ENCODE assay signal across 8 mouse cellular contexts in the genomic region with DNA sequence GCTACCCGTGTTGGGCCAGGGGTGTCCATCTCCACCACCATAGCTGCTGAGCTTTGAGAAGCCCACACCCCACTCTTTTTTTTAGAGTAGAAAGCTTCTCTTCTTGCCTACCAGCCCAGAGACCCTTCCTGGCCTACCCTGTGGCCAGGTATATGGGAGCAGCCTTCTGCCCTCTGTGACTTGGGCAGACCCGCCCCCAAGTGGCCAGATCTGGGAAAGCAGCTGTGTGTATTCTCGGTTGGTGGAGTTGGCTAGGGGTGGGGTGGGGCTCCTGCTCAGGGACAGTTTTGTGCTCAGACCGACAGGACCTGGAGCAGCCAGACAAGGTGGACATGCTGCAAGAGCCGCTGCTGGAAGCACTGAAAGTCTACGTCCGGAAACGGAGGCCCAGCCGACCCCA. TPM values are rescaled to one million over a fixed set of nuclear protein-coding genes. Genes with fewer than 3 reads are reported as not detected.
A peak's percentile ranks its signal among the peaks of the same experiment; 100 is the strongest.
DNase-seq lines count a peak whose midpoint lies in the region; ATAC-seq and TF ChIP-seq lines count a peak whose summit lies in the region.

No protein-coding gene starts in this region.

- no peak overlapping the region for H3K4me3 ChIP-seq in forebrain, embryonic 14.5 days (ENCODE audit: low read depth, low read length)
- no peak overlapping the region for H3K4me3 ChIP-seq in hindbrain, embryonic 14.5 days (replicated peaks; ENCODE audit: low read length)
- no peak overlapping the region for H3K4me3 ChIP-seq in limb, embryonic 12.5 days (replicated peaks)
- no peak overlapping the region for H3K4me3 ChIP-seq in stomach, postnatal 0 days (ENCODE audit: low read depth, low read length)

- peak; percentile 93 for TF ChIP-seq CTCF in stomach, postnatal 0 days (IDR thresholded peaks at IDR 0.05; ENCODE audit: low read depth)

- H3K4me1 ChIP-seq in forebrain, embryonic 14.5 days (ENCODE audit: control insufficient read depth, insufficient read depth, low read length): peaks cover 43% of the 10 kb centered on the region
- peaks cover 46% of the 10 kb centered on the region for H3K4me1 ChIP-seq in hindbrain, embryonic 14.5 days (replicated peaks; ENCODE audit: control insufficient read depth, insufficient read depth, low read length)
- peaks cover 46% of the 10 kb centered on the region for H3K4me1 ChIP-seq in limb, embryonic 12.5 days (replicated peaks)
- H3K4me1 ChIP-seq in stomach, postnatal 0 days (replicated peaks; ENCODE audit: control insufficient read depth, insufficient read depth): peaks cover 12% of the 10 kb centered on the region

- H3K27me3 ChIP-seq in forebrain, embryonic 14.5 days (replicated peaks; ENCODE audit: control insufficient read depth, insufficient read depth, low read length): no peaks in the 10 kb centered on the region
- H3K27me3 ChIP-seq in hindbrain, embryonic 14.5 days (ENCODE audit: control insufficient read depth, insufficient read depth, low read length): no peaks in the 10 kb centered on the region
- H3K27me3 ChIP-seq in limb, embryonic 12.5 days: no peaks in the 10 kb centered on the region
- H3K27me3 ChIP-seq in stomach, postnatal 0 days (ENCODE audit: control insufficient read depth, insufficient read depth, low read length): no peaks in the 10 kb centered on the region

- no peak overlapping the region for H3K4me2 ChIP-seq in forebrain, embryonic 14.5 days (ENCODE audit: low read length)
- no peak overlapping the region for H3K4me2 ChIP-seq in hindbrain, embryonic 14.5 days (replicated peaks)
- H3K4me2 ChIP-seq in limb, embryonic 12.5 days: no peak overlapping the region
- H3K4me2 ChIP-seq in stomach, postnatal 0 days (replicated peaks; ENCODE audit: low read depth): no peak overlapping the region

- ATAC-seq in forebrain, embryonic 14.5 days: no peak
- no peak for ATAC-seq in hindbrain, embryonic 14.5 days (ENCODE audit: low FRiP score)
- ATAC-seq in limb, embryonic 12.5 days (ENCODE audit: insufficient number of reproducible peaks, insufficient read depth, low FRiP score, low TSS enrichment, low read depth): peak; percentile 26; the same call in 1 of the 2 replicates
- peak; percentile 62 for ATAC-seq in monocyte, adult 5-6 weeks (replicated peaks; ENCODE audit: insufficient number of reproducible peaks, low FRiP score, low TSS enrichment, poor library complexity, severe bottlenecking)
- ATAC-seq in stomach, postnatal 0 days (ENCODE audit: low FRiP score, low TSS enrichment): peak; percentile 41; the same call in 1 of the 2 replicates

- H3K9me3 ChIP-seq in forebrain, embryonic 14.5 days (replicated peaks; ENCODE audit: control insufficient read depth, low read length): no peaks in the 10 kb centered on the region
- H3K9me3 ChIP-seq in hindbrain, embryonic 14.5 days (ENCODE audit: control insufficient read depth, low read length): no peaks in the 10 kb centered on the region
- H3K9me3 ChIP-seq in limb, embryonic 12.5 days: no peaks in the 10 kb centered on the region
- H3K9me3 ChIP-seq in stomach, postnatal 0 days (ENCODE audit: control insufficient read depth, low read length): no peaks in the 10 kb centered on the region

- DNase-seq in layer of hippocampus, adult 11-12 months (ENCODE audit: low spot score): peak; percentile 86
- DNase-seq in layer of hippocampus, adult 9-11 months: no peak
- DNase-seq in c-Kit-positive CD71-positive TER-119-negative erythroid progenitor cells, embryonic 14.5 days (ENCODE audit: low read depth): peak; percentile 76
- DNase-seq in forebrain, embryonic 14.5 days (ENCODE audit: low spot score): peak; percentile 75
- peak; percentile 84 for DNase-seq in hindbrain, embryonic 14.5 days (ENCODE audit: low spot score)
- DNase-seq in stomach, postnatal 0 days (ENCODE audit: low spot score): peak; percentile 88

- H3K27ac ChIP-seq in forebrain, embryonic 14.5 days (ENCODE audit: low read depth, low read length): no peak overlapping the region
- no peak overlapping the region for H3K27ac ChIP-seq in hindbrain, embryonic 14.5 days
- H3K27ac ChIP-seq in limb, embryonic 12.5 days: no peak overlapping the region
- no peak overlapping the region for H3K27ac ChIP-seq in stomach, postnatal 0 days (replicated peaks)

- WGBS in forebrain, embryonic 14.5 days: 53% methylated on average over 9 of the region's 9 CpGs
- 54% methylated on average over 9 of the region's 9 CpGs for WGBS in hindbrain, embryonic 14.5 days
- WGBS in limb, embryonic 12.5 days: 56% methylated on average over 9 of the region's 9 CpGs
- WGBS in stomach, postnatal 0 days: 52% methylated on average over 9 of the region's 9 CpGs

- H3K36me3 ChIP-seq in forebrain, embryonic 14.5 days (ENCODE audit: control insufficient read depth, insufficient read depth, low read length): peaks cover 19% of the 10 kb centered on the region
- H3K36me3 ChIP-seq in hindbrain, embryonic 14.5 days (replicated peaks; ENCODE audit: control insufficient read depth, insufficient read depth): peaks cover 35% of the 10 kb centered on the region
- H3K36me3 ChIP-seq in limb, embryonic 12.5 days: peaks cover 79% of the 10 kb centered on the region
- H3K36me3 ChIP-seq in stomach, postnatal 0 days (ENCODE audit: control insufficient read depth, insufficient read depth, low read length): peaks cover 24% of the 10 kb centered on the region

- TF ChIP-seq EP300 in stomach, postnatal 0 days (optimal IDR thresholded peaks at IDR 0.05): no peak

- H3K9ac ChIP-seq in forebrain, embryonic 14.5 days (ENCODE audit: low read length): no peak overlapping the region
- H3K9ac ChIP-seq in hindbrain, embryonic 14.5 days: no peak overlapping the region
- no peak overlapping the region for H3K9ac ChIP-seq in limb, embryonic 12.5 days (replicated peaks)
- no peak overlapping the region for H3K9ac ChIP-seq in stomach, postnatal 0 days (ENCODE audit: low read length)

RNA-seq across cellular contexts. Expression of a gene that starts 10.6 kb away (rescaled TPM):
- polyA plus RNA-seq in forebrain, embryonic 14.5 days (2014; fragmentation: Nextera tagmentation; extraction: Ambion mirVana): 0.27 and 0.28 TPM in 2 replicates
- polyA plus RNA-seq in hindbrain, embryonic 14.5 days (2014; fragmentation: Nextera tagmentation; extraction: Ambion mirVana): 0.60 and 1.4 TPM in 2 replicates
- 0.51 TPM in 1 of 2 replicates, not detected in the other for polyA plus RNA-seq in limb, embryonic 12.5 days (2016; fragmentation: Nextera tagmentation; extraction: Ambion mirVana)
- not detected in 3 replicates for total RNA-seq in monocyte, adult 5-6 weeks (2017)
- polyA plus RNA-seq in stomach, postnatal 0 days (2015; fragmentation: Nextera tagmentation; extraction: Ambion mirVana): 1.9 and 2.1 TPM in 2 replicates

RNA-seq across cellular contexts. Expression of a gene that starts 44.6 kb away (rescaled TPM):
- polyA plus RNA-seq in forebrain, embryonic 14.5 days (2014; fragmentation: Nextera tagmentation; extraction: Ambion mirVana): 8.2 and 9.8 TPM in 2 replicates
- polyA plus RNA-seq in hindbrain, embryonic 14.5 days (2014; fragmentation: Nextera tagmentation; extraction: Ambion mirVana): 18.4 and 18.7 TPM in 2 replicates
- 47.1 TPM in 2 replicates for polyA plus RNA-seq in limb, embryonic 12.5 days (2016; fragmentation: Nextera tagmentation; extraction: Ambion mirVana)
- total RNA-seq in monocyte, adult 5-6 weeks (2017): 61.0 to 76.9 TPM (median 62.9 TPM) in 3 replicates
- polyA plus RNA-seq in stomach, postnatal 0 days (2015; fragmentation: Nextera tagmentation; extraction: Ambion mirVana): 20.1 and 25.9 TPM in 2 replicates

RNA-seq across cellular contexts. Expression of a gene that starts 51.8 kb away (rescaled TPM):
- polyA plus RNA-seq in forebrain, embryonic 14.5 days (2014; fragmentation: Nextera tagmentation; extraction: Ambion mirVana): 135 and 150 TPM in 2 replicates
- 34.2 and 42.4 TPM in 2 replicates for polyA plus RNA-seq in hindbrain, embryonic 14.5 days (2014; fragmentation: Nextera tagmentation; extraction: Ambion mirVana)
- 347 and 362 TPM in 2 replicates for polyA plus RNA-seq in limb, embryonic 12.5 days (2016; fragmentation: Nextera tagmentation; extraction: Ambion mirVana)
- total RNA-seq in monocyte, adult 5-6 weeks (2017): 14.1 to 26.1 TPM (median 15.5 TPM) in 3 replicates
- polyA plus RNA-seq in stomach, postnatal 0 days (2015; fragmentation: Nextera tagmentation; extraction: Ambion mirVana): 31.6 and 44.5 TPM in 2 replicates

Comparison
In these comparisons a context has a peak if more than half of its experiments do, and no peak if none do; other contexts are left out.
1. ATAC-seq: peak in limb, embryonic 12.5 days (single experiment), monocyte, adult 5-6 weeks (single experiment) and stomach, postnatal 0 days (single experiment); none in forebrain, embryonic 14.5 days (single experiment) and hindbrain, embryonic 14.5 days (single experiment).